Mouse (Mus musculus) stomach, embryonic 15.5 days (tissue): Measurements from ENCODE around the gene Spns1. TPM values are rescaled to one million over a fixed set of nuclear protein-coding genes. Genes with fewer than 3 reads are reported as not detected.

Source experiments
- ATAC-seq: fragments of 200-750 bp; cut with Nextera tagmentation; 2 replicates; pipeline ENCODE4 v1.8.0; 2017; ENCODE audit warnings: low read depth, moderate number of reproducible peaks, moderate TSS enrichment; ENCODE audit not compliant: insufficient read depth, low FRiP score
- H3K27ac ChIP-seq: fragments of 300-500 bp; sonication (generic); 2 replicates; pipeline ENCODE4 v1.5.1; 2015; ENCODE audit warnings: mild to moderate bottlenecking, inconsistent platforms
- H3K27me3 ChIP-seq: fragments of 300-500 bp; sonication (generic); replicated peaks from 2 replicates; pipeline ENCODE4 v1.6.1; 2015; ENCODE audit warnings: inconsistent platforms
- H3K36me3 ChIP-seq: fragments of 300-500 bp; sonication (generic); 2 replicates; pipeline ENCODE4 v1.6.1; 2015; ENCODE audit warnings: inconsistent platforms
- H3K4me1 ChIP-seq: fragments of 300-500 bp; sonication (generic); 2 replicates; pipeline ENCODE4 v1.6.1; 2015; ENCODE audit warnings: inconsistent platforms
- H3K4me2 ChIP-seq: fragments of 300-500 bp; sonication (generic); 2 replicates; pipeline ENCODE4 v1.6.1; 2015; ENCODE audit warnings: mild to moderate bottlenecking, inconsistent platforms
- H3K4me3 ChIP-seq: fragments of 300-500 bp; sonication (generic); replicated peaks from 2 replicates; pipeline ENCODE4 v1.5.1; 2015; ENCODE audit warnings: inconsistent platforms
- H3K9ac ChIP-seq: fragments of 300-500 bp; sonication (generic); 2 replicates; pipeline ENCODE4 v1.6.1; 2015; ENCODE audit warnings: inconsistent platforms
- H3K9me3 ChIP-seq: fragments of 300-500 bp; sonication (generic); 2 replicates; pipeline ENCODE4 v1.6.1; 2016; ENCODE audit warnings: inconsistent platforms
- WGBS: fragments of 180-500 bp; shearing (Covaris S2); methylation state at CpG from one replicate; pipeline ENCODE4 v1.1.7; 2015; 5-methylcytosine and 5-hydroxymethylcytosine counted together
- polyA plus RNA-seq: library from polyadenylated mRNA; unstranded; fragments of >200 nt; fragmentation: Nextera tagmentation; extraction: Ambion mirVana; gene quantifications from 2 replicates; pipeline ENCODE4 v1.2.1, GENCODE M21; 2015

The Spns1 gene
- polyA plus RNA-seq, 1 experiment from 2014 or later = 42.4 TPM

DNA sequence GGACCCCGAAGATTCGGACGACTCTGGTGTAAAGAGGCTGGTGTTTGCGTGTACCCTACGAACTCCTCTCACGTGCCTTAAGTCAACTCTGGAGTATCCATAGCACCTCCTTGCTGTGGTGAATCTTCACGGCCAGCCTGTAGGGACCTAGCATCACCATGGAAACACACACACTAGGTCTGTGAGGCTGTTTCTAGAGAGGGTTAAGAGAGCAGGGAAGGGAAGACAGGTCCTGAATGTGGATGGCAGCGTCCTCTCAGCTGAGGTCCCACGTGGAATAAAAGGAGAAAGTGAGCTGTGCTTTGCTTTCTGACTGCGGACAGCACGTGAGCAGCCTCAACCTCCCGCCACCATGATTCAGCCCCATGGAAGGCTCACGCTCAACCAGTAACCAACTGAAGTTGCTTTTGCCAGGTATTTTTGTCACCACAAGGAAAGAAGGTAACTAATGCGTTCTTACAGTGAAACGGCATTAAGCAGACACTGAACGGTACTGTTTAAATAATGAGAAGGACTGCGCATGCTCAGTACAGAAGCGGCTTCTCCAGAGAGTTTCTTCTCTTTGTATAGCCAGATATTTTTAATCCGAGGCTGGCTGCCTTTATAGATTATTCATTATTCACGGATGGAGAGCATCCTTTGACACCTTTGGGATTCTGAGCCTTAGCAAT lies 26.4 kb downstream of the Spns1 start:
- Histone ChIP-seq H3K9ac (no peak overlapping the region), H3K4me3 (no peak overlapping the region; the same call in 1 of the 2 replicates), H3K4me2 (peak overlapping the region; percentile 22; the same call in 1 of the 2 replicates)

DNA sequence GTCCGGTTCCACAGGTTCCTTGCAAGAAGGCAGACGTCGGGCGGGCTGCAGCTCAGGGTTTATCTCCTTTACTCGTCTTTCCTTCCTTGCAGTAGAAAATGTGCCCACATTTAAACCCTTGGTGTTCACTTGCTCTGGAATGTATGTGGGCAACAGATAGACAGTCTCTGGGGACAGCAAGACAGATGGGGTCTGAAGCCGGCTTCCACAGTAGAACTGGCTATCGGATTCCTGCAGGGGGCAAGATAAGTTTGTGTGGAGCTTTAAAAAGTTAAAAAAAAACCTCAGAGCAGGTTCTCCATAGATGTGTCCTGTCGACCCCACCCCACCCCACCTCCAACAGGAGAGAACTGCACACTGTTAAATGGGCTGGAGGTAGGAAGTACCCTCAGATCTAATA lies 29.0 kb downstream of the Spns1 start:
- Histone ChIP-seq H3K27ac (no peak overlapping the region), H3K4me1 (0 out of 2 replicates have a peak, but pooled peaks cover 3% of the 10 kb centered on the region), H3K9me3 (no peaks in the 10 kb centered on the region), H3K27me3 (no peaks in the 10 kb centered on the region), H3K4me3 (no peak overlapping the region), H3K36me3 (no peaks in the 10 kb centered on the region), H3K9ac (no peak overlapping the region), H3K4me2 (no peak overlapping the region)
- no peak for ATAC-seq
- WGBS = 53% methylated on average over 8 of the region's 8 CpGs

More for the DNA sequence above, 26.4 kb downstream of the Spns1 start:
- H3K27me3 ChIP-seq = no peaks in the 10 kb centered on the region
- no peak overlapping the region for H3K27ac ChIP-seq
- WGBS = 57% methylated on average over 20 of the region's 20 CpGs
- no peaks in the 10 kb centered on the region for H3K4me1 ChIP-seq
- ATAC-seq = no peak
- H3K36me3 ChIP-seq = no peaks in the 10 kb centered on the region
- no peaks in the 10 kb centered on the region for H3K9me3 ChIP-seq

DNA sequence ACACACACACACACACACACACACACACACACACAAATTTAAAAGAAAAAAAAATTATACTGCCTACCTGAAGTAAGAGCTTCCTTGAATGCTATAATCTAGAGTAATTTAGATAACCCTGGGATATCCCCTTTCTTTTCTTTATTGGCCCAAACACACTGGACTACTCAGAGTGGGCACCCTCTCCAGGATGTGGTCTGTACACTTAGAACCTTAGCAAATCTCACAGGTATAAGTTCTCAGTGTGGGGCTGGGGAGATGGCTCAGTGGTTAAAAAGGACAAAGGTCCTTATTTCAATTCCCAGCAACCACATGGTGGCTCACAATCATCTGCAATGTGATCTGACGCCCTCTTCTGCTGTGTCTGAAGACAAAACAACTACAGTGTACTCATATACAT lies 30.2 kb downstream of the Spns1 start:
- Histone ChIP-seq H3K4me1 (0 out of 2 replicates have a peak, but pooled peaks cover 3% of the 10 kb centered on the region), H3K36me3 (no peaks in the 10 kb centered on the region), H3K27me3 (no peaks in the 10 kb centered on the region), H3K27ac (no peak overlapping the region), H3K4me3 (no peak overlapping the region), H3K4me2 (no peak overlapping the region), H3K9ac (no peak overlapping the region), H3K9me3 (no peaks in the 10 kb centered on the region)
- WGBS = 52% methylated on average over 1 of the region's 1 CpGs
- ATAC-seq = no peak

DNA sequence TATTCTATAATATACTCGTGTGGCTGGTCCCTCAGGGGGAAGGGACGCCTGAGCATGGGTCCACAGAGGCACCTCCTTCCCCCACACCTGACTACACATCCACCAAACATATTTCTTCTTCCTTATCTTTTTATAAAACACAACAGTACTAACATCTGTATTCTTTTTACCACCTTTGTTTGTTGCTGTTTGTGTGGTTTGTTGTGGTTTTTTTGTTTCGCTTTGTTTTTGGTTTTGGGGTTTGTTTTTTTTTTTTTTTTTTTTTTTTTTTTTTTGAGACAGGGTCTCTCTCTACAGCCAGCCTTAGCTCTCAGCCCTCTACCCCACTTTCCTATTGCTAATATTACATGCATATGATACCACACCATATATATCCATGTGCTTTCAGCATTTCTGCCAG lies 31.3 kb downstream of the Spns1 start:
- WGBS = 42% methylated on average over 3 of the region's 3 CpGs
- Histone ChIP-seq H3K4me1 (0 out of 2 replicates have a peak, but pooled peaks cover 3% of the 10 kb centered on the region), H3K4me2 (no peak overlapping the region), H3K36me3 (no peaks in the 10 kb centered on the region), H3K27me3 (no peaks in the 10 kb centered on the region), H3K4me3 (no peak overlapping the region), H3K9ac (no peak overlapping the region), H3K9me3 (no peaks in the 10 kb centered on the region), H3K27ac (no peak overlapping the region)
- ATAC-seq = no peak

DNA sequence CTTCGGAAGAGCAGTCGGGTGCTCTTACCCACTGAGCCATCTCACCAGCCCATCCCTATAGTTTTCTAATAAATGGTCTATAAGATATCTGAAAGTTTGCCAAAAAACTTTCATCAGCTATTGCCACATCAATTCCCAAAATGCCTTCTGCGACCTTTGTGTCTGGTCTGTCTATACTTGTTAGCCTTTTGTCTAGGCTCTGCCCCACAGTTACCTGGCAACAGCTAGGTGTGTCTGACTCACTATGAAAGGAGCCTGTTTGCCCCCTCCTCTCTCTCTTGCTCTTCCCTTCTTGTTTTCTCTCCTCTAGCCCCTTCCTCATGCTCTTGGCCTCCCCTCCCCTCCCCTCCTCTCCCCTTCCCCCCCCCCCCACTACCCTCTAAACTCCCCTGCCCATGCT lies 31.7 kb downstream of the Spns1 start:
- 60% methylated on average over 3 of the region's 3 CpGs for WGBS

DNA sequence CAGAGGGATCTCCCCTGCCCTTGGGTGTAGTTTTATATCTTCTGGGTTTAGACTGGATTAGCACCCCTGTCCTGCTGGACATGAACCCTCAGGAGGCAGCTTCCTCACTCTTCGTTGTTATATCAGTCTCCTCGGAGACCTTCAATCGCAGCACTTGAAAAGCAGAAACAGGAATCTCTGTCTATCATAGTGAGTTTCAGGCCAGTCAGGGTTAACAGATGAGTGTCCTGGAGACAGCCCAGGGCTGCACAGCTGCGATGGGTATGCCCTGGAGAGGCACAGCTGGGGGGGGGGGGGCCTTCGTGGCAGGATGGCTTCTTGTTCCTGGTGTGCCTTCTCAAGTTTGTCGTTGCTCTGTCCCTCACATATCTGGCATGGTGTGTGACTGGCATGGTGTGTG lies 36.4 kb downstream of the Spns1 start:
- Histone ChIP-seq H3K9ac (no peak overlapping the region), H3K4me2 (no peak overlapping the region), H3K4me3 (no peak overlapping the region), H3K27ac (no peak overlapping the region), H3K9me3 (no peaks in the 10 kb centered on the region), H3K36me3 (no peaks in the 10 kb centered on the region), H3K27me3 (no peaks in the 10 kb centered on the region), H3K4me1 (0 out of 2 replicates have a peak, but pooled peaks cover 3% of the 10 kb centered on the region)
- 40% methylated on average over 6 of the region's 6 CpGs for WGBS
- ATAC-seq = no peak

More for the DNA sequence above, 31.7 kb downstream of the Spns1 start:
- Histone ChIP-seq H3K27me3 (no peaks in the 10 kb centered on the region), H3K36me3 (no peaks in the 10 kb centered on the region), H3K9ac (no peak overlapping the region), H3K27ac (no peak overlapping the region), H3K9me3 (no peaks in the 10 kb centered on the region), H3K4me3 (no peak overlapping the region), H3K4me2 (no peak overlapping the region), H3K4me1 (0 out of 2 replicates have a peak, but pooled peaks cover 3% of the 10 kb centered on the region)
- ATAC-seq = no peak

DNA sequence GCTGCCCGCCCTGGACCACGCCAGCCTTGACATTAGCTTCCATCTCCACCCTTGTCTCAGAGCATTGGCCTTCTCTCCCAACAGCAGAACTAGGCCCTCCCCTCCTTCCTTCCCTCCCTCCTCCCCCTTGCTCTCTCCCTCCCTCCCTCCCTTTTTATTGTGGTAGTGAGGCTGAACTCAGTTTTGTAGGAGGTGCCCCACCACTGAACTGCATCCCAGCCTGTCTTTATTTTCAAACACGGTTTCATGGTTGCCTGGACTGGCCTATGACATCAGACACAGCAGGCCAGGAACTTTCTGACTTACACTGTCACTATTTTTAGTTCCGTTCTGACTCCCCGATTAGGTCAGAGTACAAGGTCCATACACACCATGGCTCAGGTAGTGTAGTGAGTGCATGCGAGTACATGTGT lies 37.0 kb downstream of the Spns1 start:
- Histone ChIP-seq H3K4me2 (no peak overlapping the region), H3K4me1 (0 out of 2 replicates have a peak, but pooled peaks cover 3% of the 10 kb centered on the region), H3K36me3 (no peaks in the 10 kb centered on the region), H3K27ac (no peak overlapping the region), H3K4me3 (no peak overlapping the region), H3K9me3 (no peaks in the 10 kb centered on the region), H3K9ac (no peak overlapping the region), H3K27me3 (no peaks in the 10 kb centered on the region)
- 67% methylated on average over 6 of the region's 6 CpGs for WGBS
- ATAC-seq = peak; percentile 43; the same call in 1 of the 2 replicates

DNA sequence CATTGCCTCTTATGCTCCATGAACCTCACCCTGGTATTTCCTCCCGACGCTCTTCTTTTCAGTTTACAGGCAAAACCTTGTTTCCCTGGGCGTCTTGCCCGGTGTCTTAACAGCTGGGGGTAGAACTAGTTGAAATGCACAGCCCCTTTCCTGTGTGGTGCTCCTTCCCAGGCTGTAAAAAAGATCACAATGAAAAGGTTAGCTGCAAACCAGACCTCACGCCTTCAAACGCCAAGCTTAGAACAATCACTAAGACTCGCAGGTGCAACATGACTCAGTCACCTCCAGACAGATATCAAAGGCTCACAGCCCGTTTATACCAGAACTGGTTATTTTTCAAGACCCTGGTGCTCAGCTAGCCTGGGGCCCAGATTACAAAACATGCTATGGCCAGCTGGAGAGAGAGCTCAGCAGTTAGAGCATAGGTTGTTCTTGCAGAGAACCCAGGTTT lies 37.7 kb downstream of the Spns1 start:
- H3K4me1 ChIP-seq = no peaks in the 10 kb centered on the region
- WGBS = 72% methylated on average over 8 of the region's 8 CpGs
- ATAC-seq = no peak
- no peak overlapping the region for H3K4me2 ChIP-seq
- no peak overlapping the region for H3K4me3 ChIP-seq
- H3K9me3 ChIP-seq = no peaks in the 10 kb centered on the region
- H3K9ac ChIP-seq = no peak overlapping the region
- no peaks in the 10 kb centered on the region for H3K36me3 ChIP-seq
- H3K27ac ChIP-seq = no peak overlapping the region
- H3K27me3 ChIP-seq = no peaks in the 10 kb centered on the region

DNA sequence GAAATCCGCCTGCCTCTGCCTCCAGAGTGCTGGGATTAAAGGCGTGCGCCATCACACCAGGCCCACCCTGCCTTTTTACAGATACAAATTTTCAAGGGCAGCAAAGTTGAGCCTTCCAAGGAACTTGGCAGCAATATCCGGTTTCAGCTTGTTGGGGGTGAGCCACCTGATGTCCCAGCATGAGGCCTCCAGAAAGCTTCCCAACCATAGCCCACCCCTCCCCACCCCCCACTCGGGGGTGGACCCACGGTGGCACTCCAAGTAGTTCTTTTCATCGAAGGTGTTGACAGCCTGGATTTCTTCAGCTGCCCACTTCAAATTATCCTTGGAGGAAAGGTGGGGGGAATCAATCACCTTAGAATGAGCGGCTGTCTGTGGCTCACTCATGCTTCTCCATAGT lies 38.3 kb downstream of the Spns1 start:
- Histone ChIP-seq H3K27me3 (no peaks in the 10 kb centered on the region), H3K9me3 (no peaks in the 10 kb centered on the region), H3K36me3 (no peaks in the 10 kb centered on the region), H3K4me2 (no peak overlapping the region), H3K27ac (no peak overlapping the region), H3K4me3 (no peak overlapping the region), H3K4me1 (no peaks in the 10 kb centered on the region), H3K9ac (no peak overlapping the region)
- WGBS = 80% methylated on average over 8 of the region's 8 CpGs
- ATAC-seq = no peak

DNA sequence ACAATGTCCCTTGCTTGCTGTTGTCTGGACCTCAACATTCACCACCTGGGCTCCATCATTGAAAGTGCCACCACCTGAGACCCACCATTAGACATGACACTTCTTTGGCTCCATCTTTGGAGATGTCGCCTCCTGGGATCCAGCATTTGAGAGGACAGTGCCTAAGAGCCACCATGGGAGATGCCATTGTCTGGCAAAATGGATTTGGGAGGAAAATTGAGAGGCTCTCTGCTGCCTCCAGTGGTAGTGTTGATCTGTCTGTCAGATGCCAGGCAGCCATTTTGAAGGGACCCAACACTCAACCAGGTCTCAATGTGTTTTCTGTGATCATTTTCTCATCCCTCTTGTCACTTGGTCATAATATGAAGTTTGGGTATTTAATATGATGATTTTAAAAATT lies 41.7 kb downstream of the Spns1 start:
- no peaks in the 10 kb centered on the region for H3K4me1 ChIP-seq
- no peaks in the 10 kb centered on the region for H3K9me3 ChIP-seq
- no peak overlapping the region for H3K27ac ChIP-seq
- H3K4me3 ChIP-seq = no peak overlapping the region
- no peak overlapping the region for H3K9ac ChIP-seq
- no peak for ATAC-seq
- no peaks in the 10 kb centered on the region for H3K36me3 ChIP-seq
- no peaks in the 10 kb centered on the region for H3K27me3 ChIP-seq
- H3K4me2 ChIP-seq = no peak overlapping the region
- 95% methylated on average over 1 of the region's 1 CpGs for WGBS

DNA sequence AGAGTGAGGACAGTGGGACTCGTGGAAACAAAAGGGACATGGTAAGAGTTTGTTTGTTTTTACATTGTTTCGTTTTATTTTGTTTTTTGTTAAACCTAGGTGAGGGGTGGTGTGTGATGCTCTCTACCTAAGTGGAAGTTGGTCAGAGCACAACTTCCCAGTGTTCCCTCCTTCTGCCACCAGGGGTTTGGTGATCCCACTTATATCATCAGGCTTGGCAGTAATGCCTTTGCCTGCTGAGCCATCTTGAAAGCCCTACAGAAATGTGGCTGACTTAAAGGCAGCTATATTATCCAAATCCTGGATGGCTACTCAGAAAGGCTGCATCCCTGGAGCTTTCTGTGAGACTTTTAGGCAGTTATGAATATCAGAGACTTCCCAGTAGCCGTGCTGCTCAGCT lies 44.6 kb downstream of the Spns1 start:
- Histone ChIP-seq H3K9me3 (no peaks in the 10 kb centered on the region), H3K27me3 (no peaks in the 10 kb centered on the region), H3K4me1 (no peaks in the 10 kb centered on the region), H3K9ac (no peak overlapping the region), H3K4me3 (no peak overlapping the region), H3K36me3 (no peaks in the 10 kb centered on the region), H3K4me2 (no peak overlapping the region), H3K27ac (no peak overlapping the region)
- WGBS = 62% methylated on average over 3 of the region's 3 CpGs
- no peak for ATAC-seq

DNA sequence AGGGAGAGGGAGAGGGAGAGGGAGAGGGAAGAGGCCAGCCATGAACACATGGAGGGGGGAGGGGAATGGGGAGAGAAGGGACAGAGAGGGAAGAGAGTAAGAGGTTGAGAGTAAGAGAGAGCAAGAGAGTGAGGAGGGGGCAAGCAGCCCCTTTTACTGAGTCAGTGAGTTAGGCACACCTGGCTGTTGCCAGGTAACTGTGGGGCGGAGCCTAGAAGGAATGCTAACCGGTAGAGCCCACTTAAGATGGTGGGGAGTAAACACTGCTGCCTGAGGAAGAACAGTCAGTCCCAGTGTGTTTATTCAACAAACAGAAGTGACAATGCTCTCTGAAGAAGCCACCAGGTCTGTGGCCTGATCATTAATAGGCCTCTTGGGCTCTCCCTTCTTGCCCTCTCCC lies 46.6 kb downstream of the Spns1 start:
- ATAC-seq = no peak; the same call in 1 of the 2 replicates
- H3K9me3 ChIP-seq = no peaks in the 10 kb centered on the region
- no peak overlapping the region for H3K4me2 ChIP-seq
- no peaks in the 10 kb centered on the region for H3K36me3 ChIP-seq
- no peak overlapping the region for H3K9ac ChIP-seq
- 51% methylated on average over 2 of the region's 2 CpGs for WGBS
- no peak overlapping the region for H3K4me3 ChIP-seq
- H3K27me3 ChIP-seq = no peaks in the 10 kb centered on the region
- H3K27ac ChIP-seq = no peak overlapping the region
- no peaks in the 10 kb centered on the region for H3K4me1 ChIP-seq
